Comparison of ENCODE assay signal across 13 mouse cellular contexts in the genomic region with DNA sequence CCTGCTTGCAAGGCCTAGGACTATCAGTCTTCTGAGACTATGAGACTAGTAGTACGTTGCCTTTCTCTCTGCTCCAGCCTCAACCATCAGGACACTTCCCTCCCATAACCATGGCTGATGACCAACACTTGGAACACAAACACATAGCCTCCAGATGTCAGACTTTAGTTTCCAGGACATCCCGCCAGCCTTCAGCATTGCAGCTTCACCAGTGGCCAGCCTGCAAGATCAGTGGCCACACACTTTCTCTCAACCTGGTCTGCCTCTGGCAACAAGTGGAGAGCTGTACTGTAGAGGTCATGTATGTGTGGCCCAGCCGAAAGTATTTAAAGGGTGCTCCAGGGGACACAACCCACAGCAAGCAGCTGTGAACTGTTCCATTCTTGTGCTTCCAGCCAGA.
DNase-seq lines count a peak whose midpoint lies in the region; ATAC-seq lines count a peak whose summit lies in the region.
"Had no signal": no experiment of that assay in that cellular context is flagged by ENCODE, and none has a peak within 500 bp of the region (broad histone marks: within the 10 kb centered on the region; RNA-seq: fewer than 3 reads in every experiment).

No protein-coding gene starts in this region.

- no peaks in the 10 kb centered on the region for H3K36me3 ChIP-seq in embryonic facial prominence, embryonic 15.5 days
- H3K36me3 ChIP-seq in embryonic facial prominence, embryonic 10.5 days (replicated peaks) = no peaks in the 10 kb centered on the region
- H3K36me3 ChIP-seq: liver, embryonic 15.5 days had no signal

- H3K27me3 ChIP-seq in embryonic facial prominence, embryonic 15.5 days = no peaks in the 10 kb centered on the region
- 0 out of 2 replicates have a peak, but pooled peaks cover 5% of the 10 kb centered on the region for H3K27me3 ChIP-seq in embryonic facial prominence, embryonic 10.5 days (replicated peaks; ENCODE audit: low read depth, poor library complexity, severe bottlenecking)
- H3K27me3 ChIP-seq: liver, embryonic 15.5 days had no signal

- ATAC-seq in embryonic facial prominence, embryonic 15.5 days (ENCODE audit: insufficient number of reproducible peaks, low FRiP score, low TSS enrichment, low read depth) = peak; percentile 47; the same call in 1 of the 2 replicates

- no peak for DNase-seq in embryonic facial prominence, embryonic 10.5 days (ENCODE audit: low spot score)
- DNase-seq in ovary, postnatal 10 days (ENCODE audit: low spot score) = peak; percentile 5
- no peak for DNase-seq in ovary, postnatal 36 days (ENCODE audit: low spot score)
- DNase-seq in heart, postnatal 10 days = peak; percentile 72 to 78
- peak; percentile 76 for DNase-seq in skeletal muscle tissue, adult 2 months (ENCODE audit: low read depth, low spot score)
- DNase-seq in retina, embryonic 14.5 days (ENCODE audit: low spot score) = no peak
- DNase-seq in adrenal gland, postnatal 25 days = no peak
- DNase-seq: cerebellum, adult 11-12 months; left cerebral cortex, postnatal 4 days; retina, postnatal 1 day had no signal

- H3K9me3 ChIP-seq in embryonic facial prominence, embryonic 15.5 days (replicated peaks) = no peaks in the 10 kb centered on the region
- no peaks in the 10 kb centered on the region for H3K9me3 ChIP-seq in embryonic facial prominence, embryonic 10.5 days
- H3K9me3 ChIP-seq: liver, embryonic 15.5 days had no signal

- H3K27ac ChIP-seq in embryonic facial prominence, embryonic 15.5 days (replicated peaks) = no peak overlapping the region
- no peak overlapping the region for H3K27ac ChIP-seq in embryonic facial prominence, embryonic 10.5 days (replicated peaks)
- H3K27ac ChIP-seq: liver, embryonic 15.5 days had no signal

- no peak overlapping the region for H3K4me2 ChIP-seq in embryonic facial prominence, embryonic 15.5 days (replicated peaks)
- H3K4me2 ChIP-seq: liver, embryonic 15.5 days; midbrain, embryonic 11.5 days had no signal

- 66% methylated on average over 3 of the region's 3 CpGs for WGBS in embryonic facial prominence, embryonic 15.5 days
- WGBS in embryonic facial prominence, embryonic 10.5 days = 84% methylated on average over 3 of the region's 3 CpGs

- H3K4me3 ChIP-seq in embryonic facial prominence, embryonic 15.5 days (replicated peaks) = no peak overlapping the region
- no peak overlapping the region for H3K4me3 ChIP-seq in embryonic facial prominence, embryonic 10.5 days
- H3K4me3 ChIP-seq: liver, embryonic 15.5 days had no signal

- no peaks in the 10 kb centered on the region for H3K4me1 ChIP-seq in embryonic facial prominence, embryonic 15.5 days
- peaks cover 10% of the 10 kb centered on the region for H3K4me1 ChIP-seq in embryonic facial prominence, embryonic 10.5 days
- H3K4me1 ChIP-seq: liver, embryonic 15.5 days had no signal

- no peak overlapping the region for H3K9ac ChIP-seq in embryonic facial prominence, embryonic 15.5 days
- H3K9ac ChIP-seq: liver, embryonic 15.5 days had no signal

- intact Hi-C loops in heart, postnatal 10 days (cut with DNase I) = no loop called here

Comparison
In these comparisons a context has a peak if more than half of its experiments do, and no peak if none do; other contexts are left out.
1. DNase-seq: peak in ovary, postnatal 10 days (single experiment), heart, postnatal 10 days (2 of 2) and skeletal muscle tissue, adult 2 months (single experiment); none in embryonic facial prominence, embryonic 10.5 days (single experiment), ovary, postnatal 36 days (single experiment), retina, embryonic 14.5 days (single experiment) and adrenal gland, postnatal 25 days (single experiment).